Mouse (Mus musculus): Measurements from ENCODE around the gene Zfp948. TPM values are rescaled to one million over a fixed set of nuclear protein-coding genes. Genes with fewer than 3 reads are reported as not detected.
"Not testable (repeated sequence)": the region's sequence is repeated elsewhere in the genome, so short reads cannot be mapped to it uniquely, and the experiment has no call there.

The Zfp948 gene
- polyA plus RNA-seq, 1 experiment from 2014 or later = 19.9 TPM

- Histone ChIP-seq H3K36me3 (no peaks in the 10 kb centered on the region), H3K4me1 (peaks cover 18% of the 10 kb centered on the region), H3K4me2 (0 out of 2 replicates have a peak overlapping the region, but pooled peaks have one; percentile 77), H3K27me3 (no peaks in the 10 kb centered on the region), H3K4me3 (no peak overlapping the region), H3K9ac (no peak overlapping the region), H3K9me3 (no peaks in the 10 kb centered on the region), H3K27ac (no peak overlapping the region)
- WGBS = 77% methylated on average over 2 of the region's 2 CpGs
- ATAC-seq (ENCODE audit: insufficient number of reproducible peaks, low FRiP score, low TSS enrichment, low read depth) = no peak
Observed at GRCm38 (mm10) chr17:21536676-21537075, 30.1 kb upstream of the Zfp948 start.

DNA sequence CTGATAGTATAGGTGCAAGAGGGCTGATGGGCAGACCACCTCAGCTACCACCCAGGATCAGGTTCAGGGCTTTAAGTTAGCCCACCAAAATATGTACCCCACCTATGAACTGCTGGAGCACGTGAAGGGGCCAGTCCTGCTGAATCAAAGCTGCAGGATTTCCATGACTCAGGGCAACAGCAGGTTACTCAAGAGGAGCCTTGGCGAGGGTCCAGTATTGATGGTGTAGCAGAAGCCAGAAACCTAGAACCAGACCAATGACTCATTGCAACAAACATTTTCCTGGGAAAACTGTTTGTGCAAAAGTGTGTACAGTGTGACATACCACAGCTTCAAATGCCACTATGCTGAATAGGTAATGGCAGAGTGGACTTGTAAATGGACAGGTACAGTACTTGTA is 9.0 kb upstream of the Zfp948 start:
- H3K4me1 ChIP-seq = no peaks in the 10 kb centered on the region
- H3K27ac ChIP-seq = no peak overlapping the region
- H3K4me2 ChIP-seq = no peak overlapping the region
- H3K9me3 ChIP-seq = no peaks in the 10 kb centered on the region
- WGBS = 82% methylated on average over 2 of the region's 2 CpGs
- H3K27me3 ChIP-seq = no peaks in the 10 kb centered on the region
- no peak overlapping the region for H3K9ac ChIP-seq
- ATAC-seq (ENCODE audit: insufficient number of reproducible peaks, low FRiP score, low TSS enrichment, low read depth) = no peak
- no peak overlapping the region for H3K4me3 ChIP-seq
- H3K36me3 ChIP-seq = peaks cover 24% of the 10 kb centered on the region

- no peak overlapping the region for H3K9ac ChIP-seq
- peak overlapping the region; percentile 71 for H3K4me3 ChIP-seq
- ATAC-seq (ENCODE audit: insufficient number of reproducible peaks, low FRiP score, low TSS enrichment, low read depth) = peak; percentile 76
- H3K27me3 ChIP-seq = no peaks in the 10 kb centered on the region
- peaks cover 4% of the 10 kb centered on the region; the same call in 1 of the 2 replicates for H3K36me3 ChIP-seq
- WGBS = 3% methylated on average over 5 of the region's 5 CpGs
- peak overlapping the region; percentile 69 for H3K4me2 ChIP-seq
- H3K27ac ChIP-seq = peak overlapping the region; percentile 95
- H3K9me3 ChIP-seq = no peaks in the 10 kb centered on the region
- peaks cover 11% of the 10 kb centered on the region for H3K4me1 ChIP-seq
Observed at GRCm38 (mm10) chr17:21566220-21566619, 588 bp upstream of the Zfp948 start.

DNA sequence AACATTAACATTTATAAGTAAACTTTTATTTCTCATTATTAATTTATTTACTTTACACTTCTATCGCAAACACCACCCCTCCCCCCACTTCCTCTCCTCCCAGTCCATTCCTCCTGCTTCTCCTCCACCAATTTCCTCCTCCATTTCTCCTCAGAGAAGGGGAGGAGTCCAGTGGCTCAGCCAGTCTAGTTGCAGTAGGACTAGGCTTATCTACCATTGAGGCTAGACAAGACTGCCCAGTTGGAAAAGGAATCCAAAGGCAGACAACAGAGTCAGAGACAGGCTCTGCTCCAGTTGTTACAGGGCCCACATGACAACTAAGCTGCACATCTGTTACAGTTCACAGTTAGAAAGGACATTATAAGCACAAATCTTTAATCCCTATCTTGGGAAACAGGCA is 888 bp downstream of the Zfp948 start:
- H3K4me2 ChIP-seq = peak overlapping the region; percentile 69
- H3K27ac ChIP-seq = no peak overlapping the region
- ATAC-seq (ENCODE audit: insufficient number of reproducible peaks, low FRiP score, low TSS enrichment, low read depth) = no peak
- H3K27me3 ChIP-seq = no peaks in the 10 kb centered on the region
- WGBS = 32% methylated on average over 1 of the region's 1 CpGs
- no peaks in the 10 kb centered on the region for H3K9me3 ChIP-seq
- H3K36me3 ChIP-seq = peaks cover 4% of the 10 kb centered on the region; the same call in 1 of the 2 replicates
- peak overlapping the region; percentile 71 for H3K4me3 ChIP-seq
- H3K9ac ChIP-seq = no peak overlapping the region
- H3K4me1 ChIP-seq = peaks cover 11% of the 10 kb centered on the region

GRCm38 (mm10) chr17:21579080-21579479 is 12.3 kb downstream of the Zfp948 start:
- Histone ChIP-seq H3K36me3 (peaks cover 35% of the 10 kb centered on the region), H3K27ac (no peak overlapping the region), H3K4me1 (no peaks in the 10 kb centered on the region), H3K9me3 (no peaks in the 10 kb centered on the region), H3K9ac (no peak overlapping the region), H3K27me3 (no peaks in the 10 kb centered on the region), H3K4me3 (no peak overlapping the region), H3K4me2 (no peak overlapping the region)
- 93% methylated on average over 1 of the region's 1 CpGs for WGBS
- ATAC-seq (ENCODE audit: insufficient number of reproducible peaks, low FRiP score, low TSS enrichment, low read depth) = no peak

DNA sequence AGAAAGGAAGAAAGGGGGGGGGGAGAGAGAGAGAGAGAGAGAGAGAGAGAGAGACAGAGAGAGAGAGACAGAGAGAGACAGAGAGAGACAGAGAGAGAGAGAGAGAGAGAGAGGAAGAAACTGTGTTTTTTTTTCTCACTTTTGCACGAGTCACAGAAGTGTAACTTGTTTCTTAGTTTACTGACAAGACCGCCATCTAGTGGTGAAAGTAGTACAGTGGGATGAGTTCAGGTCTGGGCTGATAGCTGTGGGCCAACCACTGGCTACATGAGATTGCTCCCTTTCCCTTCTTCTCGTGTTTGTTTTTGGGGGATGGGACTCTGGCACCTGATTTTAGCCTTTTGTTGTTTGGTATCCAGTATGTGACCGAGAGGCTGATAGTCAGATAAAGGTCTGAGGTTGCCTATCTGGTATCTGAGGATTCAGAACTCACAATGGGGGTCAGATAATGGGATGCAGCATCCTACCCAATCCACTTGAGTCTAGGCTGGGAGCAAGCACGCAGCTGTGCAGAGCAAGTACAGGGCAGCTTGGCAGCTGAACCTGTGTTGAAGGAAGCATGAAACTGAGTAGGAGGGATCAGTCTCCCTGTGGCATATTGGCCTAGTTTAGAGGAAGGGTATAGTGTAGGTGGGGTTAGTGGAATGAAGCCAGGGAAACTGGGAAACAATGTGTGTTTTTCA is 12.8 kb downstream of the Zfp948 start:
- Histone ChIP-seq H3K36me3 (peaks cover 37% of the 10 kb centered on the region), H3K4me1 (no peaks in the 10 kb centered on the region)
- WGBS = 22% methylated on average over 5 of the region's 5 CpGs

DNA sequence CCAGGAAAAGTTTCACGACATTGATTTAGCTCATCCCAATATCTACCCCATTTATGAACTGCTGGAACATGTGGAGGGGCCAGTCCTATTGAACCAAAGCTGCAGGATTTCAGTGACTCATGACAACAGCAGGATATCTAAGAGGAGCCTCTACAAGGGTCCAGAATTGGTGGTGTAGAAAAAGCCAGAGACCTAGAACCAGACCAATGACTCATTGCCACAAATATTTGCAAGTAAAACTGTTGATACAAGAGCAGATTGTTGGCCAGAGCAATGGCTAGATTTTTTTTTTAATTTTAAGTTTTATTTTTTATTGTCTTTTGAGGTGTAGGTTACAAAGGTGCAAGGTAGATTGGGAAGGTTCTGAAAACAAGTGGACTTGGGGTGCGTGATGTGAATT is 18.7 kb downstream of the Zfp948 start:
- H3K4me3 ChIP-seq = no peak overlapping the region
- H3K9ac ChIP-seq = no peak overlapping the region
- ATAC-seq (ENCODE audit: insufficient number of reproducible peaks, low FRiP score, low TSS enrichment, low read depth) = no peak
- peaks cover 59% of the 10 kb centered on the region for H3K36me3 ChIP-seq
- H3K9me3 ChIP-seq = no peaks in the 10 kb centered on the region
- H3K4me2 ChIP-seq = no peak overlapping the region
- no peaks in the 10 kb centered on the region for H3K4me1 ChIP-seq
- H3K27me3 ChIP-seq = no peaks in the 10 kb centered on the region
- 94% methylated on average over 2 of the region's 2 CpGs for WGBS
- no peak overlapping the region for H3K27ac ChIP-seq

More for the DNA sequence above, 12.8 kb downstream of the Zfp948 start:
- Histone ChIP-seq H3K9ac (no peak overlapping the region), H3K27me3 (no peaks in the 10 kb centered on the region), H3K27ac (no peak overlapping the region), H3K4me2 (no peak overlapping the region), H3K9me3 (no peaks in the 10 kb centered on the region), H3K4me3 (no peak overlapping the region)
- no peak for ATAC-seq (ENCODE audit: insufficient number of reproducible peaks, low FRiP score, low TSS enrichment, low read depth)

- H3K4me2 ChIP-seq = no peak overlapping the region
- WGBS = 65% methylated on average over 3 of the region's 3 CpGs
- H3K9me3 ChIP-seq = no peaks in the 10 kb centered on the region
- H3K4me1 ChIP-seq = no peaks in the 10 kb centered on the region
- no peaks in the 10 kb centered on the region for H3K36me3 ChIP-seq
- no peaks in the 10 kb centered on the region for H3K27me3 ChIP-seq
- no peak overlapping the region for H3K9ac ChIP-seq
- no peak overlapping the region for H3K4me3 ChIP-seq
- H3K27ac ChIP-seq = no peak overlapping the region
- ATAC-seq (ENCODE audit: insufficient number of reproducible peaks, low FRiP score, low TSS enrichment, low read depth) = no peak
Observed at GRCm38 (mm10) chr17:21616356-21616755, 49.5 kb downstream of the Zfp948 start.

- 5% methylated on average over 9 of the region's 9 CpGs for WGBS
- H3K36me3 ChIP-seq = no peaks in the 10 kb centered on the region
- no peaks in the 10 kb centered on the region for H3K4me1 ChIP-seq
- H3K9ac ChIP-seq = no peak overlapping the region
- H3K4me3 ChIP-seq = no peak overlapping the region
- ATAC-seq (ENCODE audit: insufficient number of reproducible peaks, low FRiP score, low TSS enrichment, low read depth) = no peak
- H3K27ac ChIP-seq = no peak overlapping the region
- H3K9me3 ChIP-seq = no peaks in the 10 kb centered on the region
- H3K27me3 ChIP-seq = no peaks in the 10 kb centered on the region
- 0 out of 2 replicates have a peak overlapping the region, but pooled peaks have one; percentile 7 for H3K4me2 ChIP-seq
Observed at GRCm38 (mm10) chr17:21617352-21617751, 50.5 kb downstream of the Zfp948 start.

DNA sequence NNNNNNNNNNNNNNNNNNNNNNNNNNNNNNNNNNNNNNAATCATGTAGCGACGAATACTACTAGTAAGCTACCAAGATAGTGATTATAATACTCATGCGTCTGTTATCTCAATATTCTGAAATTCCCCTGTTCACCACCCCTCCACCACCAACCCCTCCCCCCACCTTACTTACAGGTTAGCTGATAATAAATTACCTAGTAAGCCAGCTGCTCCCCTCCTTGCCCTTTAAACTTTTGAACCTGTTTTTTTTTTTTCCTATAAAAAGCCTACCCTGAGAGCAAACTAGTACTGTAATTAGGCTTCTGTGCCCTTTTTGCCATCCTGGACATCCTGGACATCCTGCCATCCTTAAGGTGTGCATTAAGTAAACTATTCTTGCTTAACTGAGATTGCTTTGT is 56.8 kb downstream of the Zfp948 start:
- 0% methylated on average over 1 of the region's 3 CpGs for WGBS

GRCm38 (mm10) chr17:21635758-21636157 is 69.0 kb downstream of the Zfp948 start:
- H3K9me3 ChIP-seq; H3K4me2 ChIP-seq; ATAC-seq (ENCODE audit: insufficient number of reproducible peaks, low FRiP score, low TSS enrichment, low read depth); H3K27ac ChIP-seq; H3K4me3 ChIP-seq; H3K9ac ChIP-seq; H3K4me1 ChIP-seq; H3K27me3 ChIP-seq; H3K36me3 ChIP-seq: not testable (repeated sequence)
- 40% methylated on average over 4 of the region's 4 CpGs for WGBS

More for the DNA sequence above, 56.8 kb downstream of the Zfp948 start:
- H3K27me3 ChIP-seq = no peaks in the 10 kb centered on the region
- no peaks in the 10 kb centered on the region for H3K36me3 ChIP-seq
- H3K4me1 ChIP-seq = no peaks in the 10 kb centered on the region
- H3K9me3 ChIP-seq = no peaks in the 10 kb centered on the region
- no peak for ATAC-seq (ENCODE audit: insufficient number of reproducible peaks, low FRiP score, low TSS enrichment, low read depth)
- no peak overlapping the region for H3K4me2 ChIP-seq
- no peak overlapping the region for H3K27ac ChIP-seq
- no peak overlapping the region for H3K4me3 ChIP-seq
- H3K9ac ChIP-seq = no peak overlapping the region

Data from limb, embryonic 15.5 days (tissue).